Mouse (Mus musculus): ENCODE measurements around the gene Plekhb1. TPM values are rescaled to one million over a fixed set of nuclear protein-coding genes. Genes with fewer than 3 reads are reported as not detected.

Plekhb1 gene
- polyA plus RNA-seq (2014; fragmentation: Nextera tagmentation; extraction: Ambion mirVana) = 13.2 and 15.5 TPM in 2 replicates

GRCm38 (mm10) chr7:100662231-100662630 is at the start of gene Plekhb1:
Gene Plekhb1 (minus strand): TSS chr7:100662414.
- H3K4me2 ChIP-seq (replicated peaks; ENCODE audit: low read depth, low read length) = peak within 1 kb of the TSS; percentile 27; the same call in 1 of the 2 replicates
- WGBS = 65% methylated on average over 8 of the region's 8 CpGs
- ATAC-seq (ENCODE audit: insufficient number of reproducible peaks, insufficient read depth, low FRiP score, low read depth) = no peak
- no peaks in the 10 kb centered on the region for H3K36me3 ChIP-seq (ENCODE audit: control insufficient read depth, insufficient read depth, low read length)
- no peak within 1 kb of the TSS for H3K9ac ChIP-seq (replicated peaks; ENCODE audit: low read depth, low read length)
- no peaks in the 10 kb centered on the region for H3K27me3 ChIP-seq (ENCODE audit: control insufficient read depth, insufficient read depth, low read length)
- H3K4me3 ChIP-seq (ENCODE audit: low read depth, low read length) = no peak within 1 kb of the TSS
- no peak within 1 kb of the TSS for H3K27ac ChIP-seq (ENCODE audit: low read length)
- peaks cover 4% of the 10 kb centered on the region; the same call in 1 of the 2 replicates for H3K4me1 ChIP-seq (ENCODE audit: control insufficient read depth, insufficient read depth, low read length)
- no peaks in the 10 kb centered on the region for H3K9me3 ChIP-seq (ENCODE audit: control insufficient read depth, low read depth, low read length)

- WGBS = under 1% methylated on average over 23 of the region's 23 CpGs
- ATAC-seq (ENCODE audit: insufficient number of reproducible peaks, insufficient read depth, low FRiP score, low read depth) = peak; percentile 16
- H3K9ac ChIP-seq (replicated peaks; ENCODE audit: low read depth, low read length) = peak overlapping the region; percentile 86
- H3K27me3 ChIP-seq (ENCODE audit: control insufficient read depth, insufficient read depth, low read length) = no peaks in the 10 kb centered on the region
- peak overlapping the region; percentile 97 for H3K27ac ChIP-seq (ENCODE audit: low read length)
- H3K4me3 ChIP-seq (ENCODE audit: low read depth, low read length) = peak overlapping the region; percentile 96
- H3K4me1 ChIP-seq (ENCODE audit: control insufficient read depth, insufficient read depth, low read length) = peaks cover 13% of the 10 kb centered on the region
- H3K36me3 ChIP-seq (ENCODE audit: control insufficient read depth, insufficient read depth, low read length) = no peaks in the 10 kb centered on the region
- H3K9me3 ChIP-seq (ENCODE audit: control insufficient read depth, low read depth, low read length) = no peaks in the 10 kb centered on the region
- H3K4me2 ChIP-seq (replicated peaks; ENCODE audit: low read depth, low read length) = peak overlapping the region; percentile 67
Measured at GRCm38 (mm10) chr7:100706883-100707480, 44.8 kb upstream of the Plekhb1 start.

GRCm38 (mm10) chr7:100706143-100706841 is 44.1 kb upstream of the Plekhb1 start, which contains the start of gene Fam168a:
Gene Fam168a (plus strand): TSS chr7:100706635.
- H3K9me3 ChIP-seq (ENCODE audit: control insufficient read depth, low read depth, low read length) = no peaks in the 10 kb centered on the region
- H3K4me3 ChIP-seq (ENCODE audit: low read depth, low read length) = peak within 1 kb of the TSS; percentile 96
- no peaks in the 10 kb centered on the region for H3K27me3 ChIP-seq (ENCODE audit: control insufficient read depth, insufficient read depth, low read length)
- H3K9ac ChIP-seq (replicated peaks; ENCODE audit: low read depth, low read length) = peak within 1 kb of the TSS; percentile 86
- under 1% methylated on average over 33 of the region's 37 CpGs for WGBS
- peak within 1 kb of the TSS; percentile 97 for H3K27ac ChIP-seq (ENCODE audit: low read length)
- H3K4me1 ChIP-seq (ENCODE audit: control insufficient read depth, insufficient read depth, low read length) = peaks cover 13% of the 10 kb centered on the region
- peak within 1 kb of the TSS; percentile 67 for H3K4me2 ChIP-seq (replicated peaks; ENCODE audit: low read depth, low read length)
- peak; percentile 98 for ATAC-seq (ENCODE audit: insufficient number of reproducible peaks, insufficient read depth, low FRiP score, low read depth)
- H3K36me3 ChIP-seq (ENCODE audit: control insufficient read depth, insufficient read depth, low read length) = no peaks in the 10 kb centered on the region

- no peaks in the 10 kb centered on the region for H3K36me3 ChIP-seq (ENCODE audit: control insufficient read depth, insufficient read depth, low read length)
- no peak overlapping the region for H3K4me2 ChIP-seq (replicated peaks; ENCODE audit: low read depth, low read length)
- H3K4me1 ChIP-seq (ENCODE audit: control insufficient read depth, insufficient read depth, low read length) = no peaks in the 10 kb centered on the region
- H3K27ac ChIP-seq (ENCODE audit: low read length) = no peak overlapping the region
- no peak overlapping the region for H3K9ac ChIP-seq (replicated peaks; ENCODE audit: low read depth, low read length)
- ATAC-seq (ENCODE audit: insufficient number of reproducible peaks, insufficient read depth, low FRiP score, low read depth) = no peak
- H3K4me3 ChIP-seq (ENCODE audit: low read depth, low read length) = no peak overlapping the region
- H3K9me3 ChIP-seq (ENCODE audit: control insufficient read depth, low read depth, low read length) = no peaks in the 10 kb centered on the region
- H3K27me3 ChIP-seq (ENCODE audit: control insufficient read depth, insufficient read depth, low read length) = no peaks in the 10 kb centered on the region
- WGBS = 44% methylated on average over 8 of the region's 8 CpGs
Measured at GRCm38 (mm10) chr7:100699771-100700770, 37.9 kb upstream of the Plekhb1 start.

GRCm38 (mm10) chr7:100693199-100693598 is 31.0 kb upstream of the Plekhb1 start:
- Histone ChIP-seq H3K36me3 (ENCODE audit: control insufficient read depth, insufficient read depth, low read length) (no peaks in the 10 kb centered on the region), H3K27ac (ENCODE audit: low read length) (no peak overlapping the region), H3K9ac (replicated peaks; ENCODE audit: low read depth, low read length) (no peak overlapping the region), H3K9me3 (ENCODE audit: control insufficient read depth, low read depth, low read length) (no peaks in the 10 kb centered on the region), H3K4me3 (ENCODE audit: low read depth, low read length) (no peak overlapping the region), H3K27me3 (ENCODE audit: control insufficient read depth, insufficient read depth, low read length) (no peaks in the 10 kb centered on the region), H3K4me2 (replicated peaks; ENCODE audit: low read depth, low read length) (no peak overlapping the region), H3K4me1 (ENCODE audit: control insufficient read depth, insufficient read depth, low read length) (no peaks in the 10 kb centered on the region)
- WGBS = 69% methylated on average over 8 of the region's 8 CpGs
- no peak for ATAC-seq (ENCODE audit: insufficient number of reproducible peaks, insufficient read depth, low FRiP score, low read depth)

GRCm38 (mm10) chr7:100688471-100688870 is 26.3 kb upstream of the Plekhb1 start:
- H3K9ac ChIP-seq (replicated peaks; ENCODE audit: low read depth, low read length) = no peak overlapping the region
- no peak overlapping the region for H3K27ac ChIP-seq (ENCODE audit: low read length)
- H3K4me3 ChIP-seq (ENCODE audit: low read depth, low read length) = no peak overlapping the region
- H3K36me3 ChIP-seq (ENCODE audit: control insufficient read depth, insufficient read depth, low read length) = no peaks in the 10 kb centered on the region
- no peaks in the 10 kb centered on the region for H3K4me1 ChIP-seq (ENCODE audit: control insufficient read depth, insufficient read depth, low read length)
- ATAC-seq (ENCODE audit: insufficient number of reproducible peaks, insufficient read depth, low FRiP score, low read depth) = no peak
- no peaks in the 10 kb centered on the region for H3K27me3 ChIP-seq (ENCODE audit: control insufficient read depth, insufficient read depth, low read length)
- WGBS = 88% methylated on average over 7 of the region's 7 CpGs
- H3K9me3 ChIP-seq (ENCODE audit: control insufficient read depth, low read depth, low read length) = no peaks in the 10 kb centered on the region
- H3K4me2 ChIP-seq (replicated peaks; ENCODE audit: low read depth, low read length) = no peak overlapping the region

GRCm38 (mm10) chr7:100685061-100686030 is 23.1 kb upstream of the Plekhb1 start:
- WGBS = 36% methylated on average over 13 of the region's 13 CpGs
- H3K9ac ChIP-seq (replicated peaks; ENCODE audit: low read depth, low read length) = no peak overlapping the region

More at GRCm38 (mm10) chr7:100685061-100686030, 23.1 kb upstream of the Plekhb1 start:
- Histone ChIP-seq H3K4me1 (ENCODE audit: control insufficient read depth, insufficient read depth, low read length) (no peaks in the 10 kb centered on the region), H3K27ac (ENCODE audit: low read length) (no peak overlapping the region), H3K9me3 (ENCODE audit: control insufficient read depth, low read depth, low read length) (no peaks in the 10 kb centered on the region), H3K27me3 (ENCODE audit: control insufficient read depth, insufficient read depth, low read length) (no peaks in the 10 kb centered on the region), H3K4me2 (replicated peaks; ENCODE audit: low read depth, low read length) (no peak overlapping the region), H3K36me3 (ENCODE audit: control insufficient read depth, insufficient read depth, low read length) (no peaks in the 10 kb centered on the region), H3K4me3 (ENCODE audit: low read depth, low read length) (no peak overlapping the region)
- ATAC-seq (ENCODE audit: insufficient number of reproducible peaks, insufficient read depth, low FRiP score, low read depth) = no peak

Data from stomach, embryonic 14.5 days (tissue).